In genomic region chrX:136214729-136215677, GRCm38 (mm10) we compare ENCODE assay signal across 9 mouse cellular contexts. TPM values are rescaled to one million over a fixed set of nuclear protein-coding genes. Genes with fewer than 3 reads are reported as not detected.
A peak's percentile ranks its signal among the peaks of the same experiment; 100 is the strongest.
DNase-seq lines count a peak whose midpoint lies in the region; ATAC-seq and TF ChIP-seq lines count a peak whose summit lies in the region.
"Not testable (repeated sequence)": the region's sequence is repeated elsewhere in the genome, so short reads cannot be mapped to it uniquely, and the experiment has no call there.
"Had no signal": no experiment of that assay in that cellular context is flagged by ENCODE, and none has a peak within 500 bp of the region (broad histone marks: within the 10 kb centered on the region; RNA-seq: fewer than 3 reads in every experiment).

Tceal7 (plus strand) TSS chrX:136214779.
Bex1 (minus strand) TSS chrX:136215513.

- H3K4me2 ChIP-seq in forebrain, embryonic 14.5 days (ENCODE audit: low read length) = peak within 1 kb of the TSS; percentile 43
- H3K4me2 ChIP-seq in heart, embryonic 11.5 days = peak within 1 kb of the TSS; percentile 55
- H3K4me2 ChIP-seq in hindbrain, embryonic 15.5 days = peak within 1 kb of the TSS; percentile 50
- H3K4me2 ChIP-seq in limb, embryonic 12.5 days = peak within 1 kb of the TSS; percentile 54
- peak within 1 kb of the TSS; percentile 51 for H3K4me2 ChIP-seq in neural tube, embryonic 15.5 days

- H3K36me3 ChIP-seq in MEL (ENCODE audit: control insufficient read depth in 1 of 2, insufficient read depth in 2 of 2, low read length in 2 of 2); forebrain, embryonic 14.5 days (ENCODE audit: control insufficient read depth, insufficient read depth, low read length); heart, embryonic 11.5 days (ENCODE audit: control insufficient read depth, insufficient read depth, low read length); hindbrain, embryonic 15.5 days; limb, embryonic 12.5 days; neural tube, embryonic 15.5 days: not testable (repeated sequence)

- DNase-seq in MEL (ENCODE audit: low read depth, low spot score); forebrain, embryonic 14.5 days (ENCODE audit: low spot score): not testable (repeated sequence)

- not testable (repeated sequence) for TF ChIP-seq RAD21 in MEL (IDR thresholded peaks at IDR 0.05; ENCODE audit: low read depth, low read length)

- TF ChIP-seq EP300 in MEL (IDR thresholded peaks at IDR 0.05; ENCODE audit: low read depth in 1 of 2, low read length in 2 of 2) = not testable (repeated sequence)

- peak; percentile 96 for ATAC-seq in forebrain, embryonic 14.5 days
- ATAC-seq in heart, embryonic 11.5 days (replicated peaks; ENCODE audit: insufficient number of reproducible peaks, low FRiP score, low TSS enrichment) = peak; percentile 85
- peak; percentile 93 for ATAC-seq in hindbrain, embryonic 15.5 days (ENCODE audit: low FRiP score, low read depth)
- peak; percentile 92 for ATAC-seq in limb, embryonic 12.5 days (ENCODE audit: insufficient number of reproducible peaks, insufficient read depth, low FRiP score, low TSS enrichment, low read depth)
- peak; percentile 73 for ATAC-seq in megakaryocyte progenitor cell, adult 5-6 weeks (replicated peaks; ENCODE audit: poor library complexity)
- peak; percentile 97 for ATAC-seq in neural tube, embryonic 15.5 days (ENCODE audit: low FRiP score)

- peak within 1 kb of the TSS; percentile 45; the same call in 1 of the 2 replicates for H3K9ac ChIP-seq in MEL (ENCODE audit: control insufficient read depth, low read depth, low read length, poor library complexity, severe bottlenecking)
- H3K9ac ChIP-seq in forebrain, embryonic 14.5 days (ENCODE audit: low read length) = peak within 1 kb of the TSS; percentile 45; the same call in 1 of the 2 replicates
- H3K9ac ChIP-seq in heart, embryonic 11.5 days (ENCODE audit: low read depth, low read length) = peak within 1 kb of the TSS; percentile 39; the same call in 1 of the 2 replicates
- H3K9ac ChIP-seq in hindbrain, embryonic 15.5 days = peak within 1 kb of the TSS; percentile 40; the same call in 1 of the 2 replicates
- H3K9ac ChIP-seq in limb, embryonic 12.5 days (replicated peaks) = peak within 1 kb of the TSS; percentile 42; the same call in 1 of the 2 replicates
- H3K9ac ChIP-seq in neural tube, embryonic 15.5 days (replicated peaks) = peak within 1 kb of the TSS; percentile 38

- not testable (repeated sequence) for H3K4me1 ChIP-seq in MEL (ENCODE audit: control insufficient read depth in 1 of 2, insufficient read depth in 2 of 2, low read length in 2 of 2); cortical plate, adult 2 months (ENCODE audit: control insufficient read depth, insufficient read depth, low read length); forebrain, embryonic 14.5 days (ENCODE audit: control insufficient read depth, insufficient read depth, low read length); heart, embryonic 11.5 days (ENCODE audit: control insufficient read depth, insufficient read depth, low read length); hindbrain, embryonic 15.5 days (replicated peaks); limb, embryonic 12.5 days (replicated peaks); neural tube, embryonic 15.5 days

- not testable (repeated sequence) for TF ChIP-seq CTCF in MEL (IDR thresholded peaks at IDR 0.05 in 2 of 3, conservative IDR thresholded peaks at IDR 0.05 in 1 of 3; ENCODE audit: control insufficient read depth in 1 of 3, insufficient read depth in 1 of 3, low read depth in 2 of 3, low read length in 3 of 3, poor library complexity in 1 of 3, severe bottlenecking in 1 of 3); cortical plate, adult 2 months (IDR thresholded peaks at IDR 0.05; ENCODE audit: extremely low read depth, insufficient read depth, low read length)

- H3K27ac ChIP-seq in MEL (ENCODE audit: control insufficient read depth, low read depth, low read length); cortical plate, adult 2 months (ENCODE audit: insufficient read depth, low read length); forebrain, embryonic 14.5 days (ENCODE audit: low read depth, low read length); hindbrain, embryonic 15.5 days (replicated peaks); limb, embryonic 12.5 days; neural tube, embryonic 15.5 days (replicated peaks): not testable (repeated sequence)
- H3K27ac ChIP-seq in heart, embryonic 11.5 days (ENCODE audit: low read depth, low read length) = 0 out of 2 replicates have a peak within 1 kb of the TSS, but pooled peaks have one; percentile 10

- H3K79me2 ChIP-seq in MEL (ENCODE audit: control insufficient read depth, insufficient read depth, low read length, poor library complexity) = not testable (repeated sequence)

- not testable (repeated sequence) for H3K27me3 ChIP-seq in MEL (ENCODE audit: control insufficient read depth in 1 of 2, insufficient read depth in 2 of 2, low read length in 2 of 2); forebrain, embryonic 14.5 days (replicated peaks; ENCODE audit: control insufficient read depth, insufficient read depth, low read length); heart, embryonic 11.5 days (ENCODE audit: control insufficient read depth, insufficient read depth, low read length); hindbrain, embryonic 15.5 days; limb, embryonic 12.5 days; neural tube, embryonic 15.5 days (replicated peaks)

- not testable (repeated sequence) for H3K9me3 ChIP-seq in MEL (replicated peaks; ENCODE audit: insufficient read depth, low read length); forebrain, embryonic 14.5 days (replicated peaks; ENCODE audit: control insufficient read depth, low read length); heart, embryonic 11.5 days (replicated peaks; ENCODE audit: control insufficient read depth, low read length); hindbrain, embryonic 15.5 days; limb, embryonic 12.5 days; neural tube, embryonic 15.5 days (replicated peaks)

- TF ChIP-seq POLR2A in MEL (IDR thresholded peaks at IDR 0.05; ENCODE audit: control insufficient read depth in 1 of 2, insufficient read depth in 1 of 2, low read depth in 1 of 2, low read length in 2 of 2, poor library complexity in 1 of 2); cortical plate, adult 2 months (IDR thresholded peaks at IDR 0.05; ENCODE audit: extremely low read depth, insufficient read depth, low read length): not testable (repeated sequence)

- peak within 1 kb of the TSS in 1 of 2 experiments; percentile 23; a peak in 1 of 4 replicates for H3K4me3 ChIP-seq in MEL (ENCODE audit: control insufficient read depth in 1 of 2, insufficient read depth in 1 of 2, low read depth in 2 of 2, low read length in 2 of 2)
- H3K4me3 ChIP-seq in cortical plate, adult 2 months (ENCODE audit: insufficient read depth, low read length) = peak within 1 kb of the TSS; percentile 57
- peak within 1 kb of the TSS; percentile 28 for H3K4me3 ChIP-seq in forebrain, embryonic 14.5 days (ENCODE audit: low read depth, low read length)
- H3K4me3 ChIP-seq in heart, embryonic 11.5 days (ENCODE audit: low read depth, low read length) = peak within 1 kb of the TSS; percentile 34
- H3K4me3 ChIP-seq in hindbrain, embryonic 15.5 days = peak within 1 kb of the TSS; percentile 43
- peak within 1 kb of the TSS; percentile 40 for H3K4me3 ChIP-seq in limb, embryonic 12.5 days (replicated peaks)
- peak within 1 kb of the TSS; percentile 43 for H3K4me3 ChIP-seq in neural tube, embryonic 15.5 days (replicated peaks)

- WGBS in forebrain, embryonic 14.5 days = 43% methylated on average over 11 of the region's 67 CpGs
- 27% methylated on average over 26 of the region's 67 CpGs for WGBS in heart, embryonic 11.5 days (ENCODE audit: insufficient replicate concordance)
- WGBS in hindbrain, embryonic 15.5 days = 20% methylated on average over 6 of the region's 67 CpGs
- 33% methylated on average over 20 of the region's 67 CpGs for WGBS in limb, embryonic 12.5 days
- WGBS in neural tube, embryonic 15.5 days = 27% methylated on average over 21 of the region's 67 CpGs

RNA-seq across cellular contexts. Expression of gene Tceal7, which starts in this region (rescaled TPM):
- not detected in 2 replicates for total RNA-seq in MEL (2012; rRNA removed)
- 1 to 10 TPM in 1 of 2 experiments, not detected in 1; 1.0 TPM for polyA plus RNA-seq in MEL (2012; ENCODE audit: insufficient read depth in 1 of 2, insufficient read length in 2 of 2, low read depth in 1 of 2, low replicate concordance in 2 of 2, missing spikeins in 1 of 2)
- polyA plus RNA-seq in cortical plate, adult 2 months (2012; rRNA removed) = 1.4 and 1.7 TPM in 2 replicates
- 1.9 and 2.2 TPM in 2 replicates for polyA plus RNA-seq in forebrain, embryonic 14.5 days (2014; fragmentation: Nextera tagmentation; extraction: Ambion mirVana)
- 6.6 and 7.3 TPM in 2 replicates for polyA plus RNA-seq in heart, embryonic 11.5 days (2014; fragmentation: Nextera tagmentation; extraction: Ambion mirVana)
- polyA plus RNA-seq in hindbrain, embryonic 15.5 days (2015; fragmentation: Nextera tagmentation; extraction: Ambion mirVana) = 2.7 and 4.1 TPM in 2 replicates
- polyA plus RNA-seq in limb, embryonic 12.5 days (2016; fragmentation: Nextera tagmentation; extraction: Ambion mirVana) = 10.1 and 12.7 TPM in 2 replicates
- not detected in 2 replicates for total RNA-seq in megakaryocyte progenitor cell, adult 5-6 weeks (2015)
- total RNA-seq in megakaryocyte progenitor cell, adult 5-6 weeks (2017) = not detected in 2 replicates
- 11.2 and 20.3 TPM in 2 replicates for polyA plus RNA-seq in neural tube, embryonic 15.5 days (2015; fragmentation: Nextera tagmentation; extraction: Ambion mirVana)
- polyA plus RNA-seq: small intestine, adult 2 months had no signal

RNA-seq across cellular contexts. Expression of gene Bex1, which starts in this region (rescaled TPM):
- 0.27 and 0.49 TPM in 2 replicates for total RNA-seq in MEL (2012; rRNA removed)
- polyA plus RNA-seq in MEL (2012; ENCODE audit: insufficient read depth in 1 of 2, insufficient read length in 2 of 2, low read depth in 1 of 2, low replicate concordance in 2 of 2, missing spikeins in 1 of 2) = under 1 TPM in 1 of 2 experiments, not detected in 1; 0.86 TPM
- polyA plus RNA-seq in cortical plate, adult 2 months (2012; rRNA removed) = 88.0 and 94.0 TPM in 2 replicates
- 172 and 180 TPM in 2 replicates for polyA plus RNA-seq in forebrain, embryonic 14.5 days (2014; fragmentation: Nextera tagmentation; extraction: Ambion mirVana)
- 197 and 204 TPM in 2 replicates for polyA plus RNA-seq in heart, embryonic 11.5 days (2014; fragmentation: Nextera tagmentation; extraction: Ambion mirVana)
- 259 and 270 TPM in 2 replicates for polyA plus RNA-seq in hindbrain, embryonic 15.5 days (2015; fragmentation: Nextera tagmentation; extraction: Ambion mirVana)
- polyA plus RNA-seq in limb, embryonic 12.5 days (2016; fragmentation: Nextera tagmentation; extraction: Ambion mirVana) = 91.8 and 92.3 TPM in 2 replicates
- total RNA-seq in megakaryocyte progenitor cell, adult 5-6 weeks (2015) = 1.8 and 4.9 TPM in 2 replicates
- 1.9 and 2.3 TPM in 2 replicates for total RNA-seq in megakaryocyte progenitor cell, adult 5-6 weeks (2017)
- 267 and 283 TPM in 2 replicates for polyA plus RNA-seq in neural tube, embryonic 15.5 days (2015; fragmentation: Nextera tagmentation; extraction: Ambion mirVana)

Comparison
In these comparisons a context has a peak if more than half of its experiments do, and no peak if none do; other contexts are left out.
1. RNA of gene Bex1 (polyA plus RNA-seq): 267 to 283 TPM in neural tube, embryonic 15.5 days, 259 to 270 TPM in hindbrain, embryonic 15.5 days, 197 to 204 TPM in heart, embryonic 11.5 days, 172 to 180 TPM in forebrain, embryonic 14.5 days, 91.8 to 92.3 TPM in limb, embryonic 12.5 days and 88.0 to 94.0 TPM in cortical plate, adult 2 months; 0.86 TPM in MEL; every median in the first group is over 10 times any median in the second.
2. Peak in every context shown above with its lines, with median percentiles within 50 percentile points of each other: H3K9ac ChIP-seq, ATAC-seq and H3K4me2 ChIP-seq.